Mouse (Mus musculus): ENCODE data around the gene Prss28. TPM values are rescaled to one million over a fixed set of nuclear protein-coding genes. Genes with fewer than 3 reads are reported as not detected.

The Prss28 gene
- polyA plus RNA-seq, 1 experiment from 2014 or later = not detected

DNA sequence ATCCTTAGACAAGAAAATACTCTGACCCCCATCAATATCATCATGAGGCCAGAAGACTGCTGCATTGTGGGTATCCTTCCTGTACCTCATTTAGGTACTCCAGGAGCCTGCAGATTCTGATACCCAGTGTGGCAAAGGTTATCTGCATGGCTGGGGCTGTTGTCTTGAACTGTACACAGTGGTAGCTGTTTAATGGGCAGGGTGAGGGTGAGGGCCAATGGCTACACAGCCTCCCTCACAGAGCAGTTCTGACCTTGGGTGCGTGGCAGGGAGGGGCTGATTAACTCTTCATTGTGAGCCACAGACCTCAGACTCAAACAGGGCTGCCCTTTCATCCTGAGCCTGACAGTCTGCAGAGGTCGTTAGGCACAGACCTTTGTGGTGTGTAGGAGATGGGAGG lies 14.5 kb downstream of the Prss28 start:
- H3K4me1 ChIP-seq (ENCODE audit: control insufficient read depth, insufficient read depth, low read length) = no peaks in the 10 kb centered on the region
- H3K27ac ChIP-seq (ENCODE audit: low read depth, low read length) = no peak overlapping the region
- no peak overlapping the region for H3K9ac ChIP-seq (ENCODE audit: low read depth, low read length)
- H3K27me3 ChIP-seq (ENCODE audit: control insufficient read depth, insufficient read depth, low read length) = no peaks in the 10 kb centered on the region; the same call in 1 of the 2 replicates
- ATAC-seq (replicated peaks; ENCODE audit: insufficient number of reproducible peaks, low FRiP score, low TSS enrichment) = no peak; the same call in 1 of the 2 replicates
- 16% methylated on average over 2 of the region's 2 CpGs for WGBS (ENCODE audit: insufficient replicate concordance)
- H3K36me3 ChIP-seq (ENCODE audit: control insufficient read depth, insufficient read depth, low read length) = no peaks in the 10 kb centered on the region
- H3K9me3 ChIP-seq (replicated peaks; ENCODE audit: control insufficient read depth, low read length) = no peaks in the 10 kb centered on the region
- no peak overlapping the region for H3K4me2 ChIP-seq
- H3K4me3 ChIP-seq (ENCODE audit: low read depth, low read length) = no peak overlapping the region

DNA sequence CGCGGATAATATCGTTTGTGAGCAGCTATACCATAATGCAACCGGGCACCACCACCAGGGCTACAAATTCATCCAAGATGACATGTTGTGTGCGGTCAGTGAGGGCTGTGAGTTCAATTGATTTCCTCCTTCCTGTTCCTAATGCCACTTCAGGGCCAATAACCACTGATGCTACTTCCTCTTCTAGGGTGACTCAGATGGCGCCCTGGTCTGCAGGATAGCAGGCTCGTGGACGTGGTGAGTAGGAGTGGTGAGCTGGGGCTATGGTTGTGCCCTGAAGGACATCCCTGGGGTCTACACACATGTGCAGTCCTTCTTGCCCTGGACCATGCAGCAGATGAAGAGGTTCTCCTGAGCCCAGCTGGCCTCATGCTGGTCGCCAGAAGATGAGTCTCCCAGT lies 23.9 kb downstream of the Prss28 start:
- Histone ChIP-seq H3K9ac (ENCODE audit: low read depth, low read length) (no peak overlapping the region), H3K27me3 (ENCODE audit: control insufficient read depth, insufficient read depth, low read length) (peaks cover 21% of the 10 kb centered on the region), H3K4me1 (ENCODE audit: control insufficient read depth, insufficient read depth, low read length) (no peaks in the 10 kb centered on the region), H3K36me3 (ENCODE audit: control insufficient read depth, insufficient read depth, low read length) (no peaks in the 10 kb centered on the region), H3K27ac (ENCODE audit: low read depth, low read length) (no peak overlapping the region), H3K4me3 (ENCODE audit: low read depth, low read length) (no peak overlapping the region), H3K4me2 (no peak overlapping the region), H3K9me3 (replicated peaks; ENCODE audit: control insufficient read depth, low read length) (no peaks in the 10 kb centered on the region)
- no peak for ATAC-seq (replicated peaks; ENCODE audit: insufficient number of reproducible peaks, low FRiP score, low TSS enrichment)
- 67% methylated on average over 9 of the region's 9 CpGs for WGBS (ENCODE audit: insufficient replicate concordance)

DNA sequence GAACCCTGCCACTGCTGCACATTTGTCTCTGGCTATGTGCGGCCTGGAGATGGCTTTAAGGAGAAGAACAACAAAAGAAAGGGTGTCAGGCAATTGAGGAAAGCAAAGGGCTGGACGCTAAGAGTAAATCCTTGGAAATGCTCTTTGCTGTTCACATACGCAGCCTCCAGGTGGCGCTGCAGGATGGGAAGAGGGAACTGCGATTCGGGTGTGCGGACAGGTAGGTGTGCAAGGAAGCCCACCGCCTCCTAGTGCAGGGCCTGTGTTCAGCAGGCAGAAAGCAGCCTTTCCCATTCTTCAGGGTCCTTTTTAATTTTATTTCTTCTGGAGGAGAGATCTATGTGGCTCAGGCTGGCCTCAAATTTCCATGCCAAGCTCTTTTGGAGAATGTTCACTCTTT lies 25.5 kb downstream of the Prss28 start:
- no peaks in the 10 kb centered on the region for H3K4me1 ChIP-seq (ENCODE audit: control insufficient read depth, insufficient read depth, low read length)
- no peak for ATAC-seq (replicated peaks; ENCODE audit: insufficient number of reproducible peaks, low FRiP score, low TSS enrichment)
- H3K9me3 ChIP-seq (replicated peaks; ENCODE audit: control insufficient read depth, low read length) = no peaks in the 10 kb centered on the region; the same call in 1 of the 2 replicates
- no peaks in the 10 kb centered on the region for H3K36me3 ChIP-seq (ENCODE audit: control insufficient read depth, insufficient read depth, low read length)
- H3K4me2 ChIP-seq = no peak overlapping the region
- H3K27ac ChIP-seq (ENCODE audit: low read depth, low read length) = no peak overlapping the region
- WGBS (ENCODE audit: insufficient replicate concordance) = 1% methylated on average over 8 of the region's 8 CpGs
- H3K9ac ChIP-seq (ENCODE audit: low read depth, low read length) = no peak overlapping the region
- H3K4me3 ChIP-seq (ENCODE audit: low read depth, low read length) = no peak overlapping the region
- peaks cover 21% of the 10 kb centered on the region for H3K27me3 ChIP-seq (ENCODE audit: control insufficient read depth, insufficient read depth, low read length)

DNA sequence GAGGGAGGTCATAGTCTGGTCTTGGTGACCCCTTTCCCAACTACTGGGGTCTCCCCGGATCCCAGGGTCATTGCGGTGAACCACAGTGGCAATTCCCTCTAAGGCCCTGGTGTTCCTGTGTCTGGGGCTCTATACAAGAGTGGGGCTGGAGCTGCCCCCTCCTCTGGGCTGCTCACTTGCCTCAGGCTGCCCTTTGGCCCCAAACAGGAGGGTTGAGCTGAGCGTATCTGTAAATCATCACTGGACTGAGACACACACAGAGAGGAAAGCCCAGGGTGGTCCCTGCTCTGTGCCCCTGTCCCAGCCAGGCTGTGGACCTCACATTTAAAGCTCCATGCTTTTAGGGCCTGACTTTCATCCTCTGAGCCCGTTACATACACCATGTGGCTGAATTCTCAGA lies 29.8 kb downstream of the Prss28 start:
- no peaks in the 10 kb centered on the region; the same call in 1 of the 2 replicates for H3K9me3 ChIP-seq (replicated peaks; ENCODE audit: control insufficient read depth, low read length)
- no peak overlapping the region for H3K9ac ChIP-seq (ENCODE audit: low read depth, low read length)
- H3K27ac ChIP-seq (ENCODE audit: low read depth, low read length) = no peak overlapping the region
- no peak overlapping the region for H3K4me3 ChIP-seq (ENCODE audit: low read depth, low read length)
- no peaks in the 10 kb centered on the region for H3K36me3 ChIP-seq (ENCODE audit: control insufficient read depth, insufficient read depth, low read length)
- H3K4me2 ChIP-seq = no peak overlapping the region
- no peak for ATAC-seq (replicated peaks; ENCODE audit: insufficient number of reproducible peaks, low FRiP score, low TSS enrichment)
- WGBS (ENCODE audit: insufficient replicate concordance) = 80% methylated on average over 4 of the region's 4 CpGs
- no peaks in the 10 kb centered on the region for H3K4me1 ChIP-seq (ENCODE audit: control insufficient read depth, insufficient read depth, low read length)
- peaks cover 7% of the 10 kb centered on the region for H3K27me3 ChIP-seq (ENCODE audit: control insufficient read depth, insufficient read depth, low read length)

DNA sequence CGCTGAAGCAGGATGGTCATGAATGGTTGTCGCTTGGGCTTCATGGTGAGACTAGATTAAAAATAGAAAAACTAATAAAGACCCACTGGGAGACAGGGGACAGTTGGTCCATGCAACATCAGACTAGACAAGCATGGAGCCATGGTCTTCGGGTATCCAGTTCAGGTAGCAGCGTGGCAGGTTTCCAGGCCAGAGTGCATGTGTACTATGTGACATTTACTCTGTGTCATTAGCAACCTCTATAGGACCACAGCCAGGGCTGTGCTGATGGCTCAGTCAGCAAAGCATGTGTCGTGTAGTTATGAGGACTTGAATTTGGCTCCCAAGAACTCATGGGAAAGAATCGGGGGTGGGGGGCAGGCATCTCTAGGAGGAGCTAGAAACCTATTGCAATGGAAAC lies 31.6 kb downstream of the Prss28 start:
- peaks cover 1% of the 10 kb centered on the region; the same call in 1 of the 2 replicates for H3K27me3 ChIP-seq (ENCODE audit: control insufficient read depth, insufficient read depth, low read length)
- no peaks in the 10 kb centered on the region; the same call in 1 of the 2 replicates for H3K9me3 ChIP-seq (replicated peaks; ENCODE audit: control insufficient read depth, low read length)
- H3K4me3 ChIP-seq (ENCODE audit: low read depth, low read length) = no peak overlapping the region
- H3K27ac ChIP-seq (ENCODE audit: low read depth, low read length) = no peak overlapping the region
- no peak overlapping the region for H3K9ac ChIP-seq (ENCODE audit: low read depth, low read length)
- 77% methylated on average over 6 of the region's 6 CpGs for WGBS (ENCODE audit: insufficient replicate concordance)
- H3K4me1 ChIP-seq (ENCODE audit: control insufficient read depth, insufficient read depth, low read length) = no peaks in the 10 kb centered on the region
- H3K36me3 ChIP-seq (ENCODE audit: control insufficient read depth, insufficient read depth, low read length) = no peaks in the 10 kb centered on the region
- ATAC-seq (replicated peaks; ENCODE audit: insufficient number of reproducible peaks, low FRiP score, low TSS enrichment) = no peak
- H3K4me2 ChIP-seq = no peak overlapping the region

DNA sequence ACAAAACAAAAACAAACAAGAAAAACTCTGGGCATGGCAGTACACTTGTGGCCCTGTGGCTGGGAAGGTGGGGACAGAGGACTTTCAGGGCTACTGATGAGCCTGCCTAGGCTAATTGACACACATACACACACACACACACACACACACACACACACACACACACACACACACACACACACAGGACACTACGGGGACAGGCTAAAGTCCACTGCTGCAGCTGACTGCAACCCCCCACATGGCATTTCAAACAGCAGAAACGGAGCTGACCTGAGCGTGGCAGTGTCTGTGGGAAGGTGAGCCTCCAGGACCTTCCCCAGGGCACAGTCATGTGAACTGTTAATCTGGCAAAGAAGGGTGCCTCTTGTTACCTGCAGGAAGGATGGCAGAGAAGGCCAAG lies 33.0 kb downstream of the Prss28 start:
- Histone ChIP-seq H3K36me3 (ENCODE audit: control insufficient read depth, insufficient read depth, low read length) (no peaks in the 10 kb centered on the region), H3K27me3 (ENCODE audit: control insufficient read depth, insufficient read depth, low read length) (no peaks in the 10 kb centered on the region), H3K27ac (ENCODE audit: low read depth, low read length) (no peak overlapping the region), H3K4me1 (ENCODE audit: control insufficient read depth, insufficient read depth, low read length) (no peaks in the 10 kb centered on the region), H3K4me2 (no peak overlapping the region), H3K9me3 (replicated peaks; ENCODE audit: control insufficient read depth, low read length) (no peaks in the 10 kb centered on the region; the same call in 1 of the 2 replicates), H3K4me3 (ENCODE audit: low read depth, low read length) (no peak overlapping the region), H3K9ac (ENCODE audit: low read depth, low read length) (no peak overlapping the region)
- WGBS (ENCODE audit: insufficient replicate concordance) = 45% methylated on average over 3 of the region's 3 CpGs
- ATAC-seq (replicated peaks; ENCODE audit: insufficient number of reproducible peaks, low FRiP score, low TSS enrichment) = no peak

DNA sequence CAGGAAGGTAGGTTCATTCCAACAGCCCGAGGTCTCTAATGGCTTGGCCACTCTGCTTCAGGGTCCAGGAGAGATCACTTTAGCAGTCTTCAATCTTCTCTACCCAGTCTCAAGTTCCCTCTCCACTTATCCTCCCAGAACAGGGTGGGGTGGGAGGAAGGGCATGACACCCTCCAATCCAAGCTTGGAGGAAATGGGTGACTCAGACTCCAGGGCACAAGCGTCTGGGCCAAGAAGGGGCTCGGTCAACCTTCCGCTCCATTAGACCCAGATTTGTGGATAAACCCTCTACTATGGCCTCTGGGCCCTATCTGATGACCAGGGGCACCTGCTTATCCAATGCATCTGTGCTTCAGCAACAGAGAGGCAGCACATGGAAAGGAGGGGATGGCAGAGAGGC lies 37.0 kb downstream of the Prss28 start, which contains the start of gene Tpsab1:
TSS of gene Tpsab1 (minus strand) at position 101 of the 400 bp plus-strand sequence.
- Histone ChIP-seq H3K4me1 (ENCODE audit: control insufficient read depth, insufficient read depth, low read length) (no peaks in the 10 kb centered on the region), H3K4me3 (ENCODE audit: low read depth, low read length) (no peak within 1 kb of the TSS), H3K36me3 (ENCODE audit: control insufficient read depth, insufficient read depth, low read length) (no peaks in the 10 kb centered on the region), H3K27me3 (ENCODE audit: control insufficient read depth, insufficient read depth, low read length) (no peaks in the 10 kb centered on the region; the same call in 1 of the 2 replicates), H3K27ac (ENCODE audit: low read depth, low read length) (no peak within 1 kb of the TSS), H3K9ac (ENCODE audit: low read depth, low read length) (no peak within 1 kb of the TSS), H3K4me2 (no peak within 1 kb of the TSS), H3K9me3 (replicated peaks; ENCODE audit: control insufficient read depth, low read length) (no peaks in the 10 kb centered on the region)
- 83% methylated on average over 4 of the region's 4 CpGs for WGBS (ENCODE audit: insufficient replicate concordance)
- no peak for ATAC-seq (replicated peaks; ENCODE audit: insufficient number of reproducible peaks, low FRiP score, low TSS enrichment)

DNA sequence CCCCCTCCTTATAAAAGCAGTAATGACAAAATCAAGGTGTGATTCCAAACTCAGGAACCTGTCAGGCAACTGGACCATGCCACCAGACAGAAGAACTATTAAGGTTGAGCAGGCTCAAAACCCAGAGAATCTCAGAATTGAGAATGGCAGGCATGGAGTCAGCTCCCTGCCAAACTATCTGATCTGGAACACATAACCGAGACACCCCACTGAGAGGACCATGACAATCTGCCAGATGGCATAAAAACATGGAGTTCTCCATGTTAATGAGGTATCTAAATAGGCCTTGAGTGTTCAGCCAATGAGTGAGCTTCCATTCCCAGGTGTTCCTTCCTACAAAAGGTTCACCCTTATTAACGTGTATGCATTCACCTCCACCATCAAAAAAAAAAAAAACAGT lies 52.8 kb downstream of the Prss28 start:
- H3K4me3 ChIP-seq (ENCODE audit: low read depth, low read length) = no peak overlapping the region
- no peaks in the 10 kb centered on the region for H3K9me3 ChIP-seq (replicated peaks; ENCODE audit: control insufficient read depth, low read length)
- no peak overlapping the region for H3K9ac ChIP-seq (ENCODE audit: low read depth, low read length)
- no peaks in the 10 kb centered on the region; the same call in 1 of the 2 replicates for H3K27me3 ChIP-seq (ENCODE audit: control insufficient read depth, insufficient read depth, low read length)
- no peak for ATAC-seq (replicated peaks; ENCODE audit: insufficient number of reproducible peaks, low FRiP score, low TSS enrichment)
- WGBS (ENCODE audit: insufficient replicate concordance) = 57% methylated on average over 2 of the region's 2 CpGs
- H3K4me1 ChIP-seq (ENCODE audit: control insufficient read depth, insufficient read depth, low read length) = no peaks in the 10 kb centered on the region
- no peaks in the 10 kb centered on the region for H3K36me3 ChIP-seq (ENCODE audit: control insufficient read depth, insufficient read depth, low read length)
- H3K4me2 ChIP-seq = no peak overlapping the region
- no peak overlapping the region for H3K27ac ChIP-seq (ENCODE audit: low read depth, low read length)
